Mouse (Mus musculus): ENCODE measurements around the gene Gk.

DNA sequence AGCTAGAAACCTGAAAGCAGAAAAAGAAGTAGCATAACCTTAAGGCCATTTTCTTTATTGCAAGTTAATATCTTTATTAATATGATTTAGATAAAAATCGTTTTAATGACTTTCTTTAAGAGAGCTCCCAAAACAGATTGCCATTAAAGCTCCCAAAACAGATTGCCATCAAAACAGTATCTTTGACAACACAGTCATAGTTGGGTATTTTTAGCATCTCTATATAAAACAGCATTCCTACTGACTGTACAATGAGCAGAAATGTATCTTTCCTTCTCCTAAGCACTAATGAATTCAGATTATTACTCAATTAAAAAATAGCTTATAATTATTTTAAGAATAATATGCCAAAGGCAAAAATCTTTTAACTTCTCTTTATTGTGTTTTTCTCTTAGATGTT is 94.5 kb downstream of the Gk start:
- TF ChIP-seq CTCF (IDR thresholded peaks at IDR 0.05; ENCODE audit: borderline replicate concordance, extremely low read depth, insufficient read depth, insufficient read length) = no peak
- TF ChIP-seq POLR2A (IDR thresholded peaks at IDR 0.05; ENCODE audit: borderline replicate concordance, extremely low read depth, insufficient read depth, insufficient read length, poor library complexity, severe bottlenecking) = no peak
